Mouse (Mus musculus): ENCODE measurements around the gene Kptn.

Gene Kptn

GRCm38 (mm10) chr7:16160702-16161101 lies 41.0 kb downstream of the Kptn start:
- peak in 1 of 2 experiments; percentile 32 for DNase-seq (ENCODE audit: low spot score in 2 of 2)

DNA sequence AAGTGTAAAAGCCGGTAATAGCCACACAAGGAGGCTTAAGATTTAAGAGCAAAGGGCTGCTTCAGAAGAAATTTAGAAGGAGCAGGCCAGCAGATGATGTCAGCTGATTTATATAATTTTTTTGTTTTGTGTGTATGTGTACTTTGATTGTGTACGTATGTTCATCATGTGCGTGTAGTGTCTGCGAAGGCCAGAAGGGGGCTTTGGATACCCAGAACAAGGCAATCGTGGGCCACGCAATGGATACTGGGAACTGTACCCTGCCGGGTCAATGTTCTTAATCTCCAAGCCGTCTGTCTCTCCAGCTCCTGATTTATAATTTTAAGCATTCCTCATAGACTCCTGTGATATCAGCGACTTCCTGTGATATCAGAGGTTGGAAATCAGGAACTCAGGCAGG lies 41.6 kb downstream of the Kptn start:
- no peak for DNase-seq (ENCODE audit: low spot score in 2 of 2)

- no peak for DNase-seq (ENCODE audit: low spot score in 2 of 2)
These were observed 42.3 kb downstream of the Kptn start for GRCm38 (mm10) chr7:16162036-16162435.

- DNase-seq (ENCODE audit: low spot score in 2 of 2) = no peak
These were observed 52.5 kb downstream of the Kptn start for GRCm38 (mm10) chr7:16172141-16172581.

DNA sequence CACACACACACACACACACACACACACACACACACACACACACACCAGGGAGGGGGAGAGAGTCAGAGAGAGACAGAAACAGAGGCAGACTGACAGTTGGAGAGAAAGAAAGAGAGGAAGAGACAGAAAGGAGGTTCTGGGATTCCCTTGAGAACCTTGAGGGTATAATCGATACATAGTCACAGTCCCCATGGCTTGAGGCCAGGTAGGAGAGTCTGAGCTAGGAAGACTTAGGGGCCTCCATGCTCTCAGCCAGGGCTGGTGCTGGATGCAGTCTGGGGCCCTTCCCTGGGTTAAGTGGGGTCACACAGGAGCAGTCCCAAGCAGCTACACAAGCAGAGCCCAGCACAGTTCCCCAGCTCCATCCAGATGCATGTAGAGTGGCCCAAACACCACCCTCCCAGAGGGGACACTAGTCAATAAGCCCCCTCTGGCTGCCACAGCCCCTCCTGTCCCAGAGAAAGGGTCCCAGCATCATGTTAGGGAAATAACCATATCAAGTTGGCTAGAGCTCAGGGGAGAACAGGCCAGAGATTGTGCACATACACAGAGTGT lies 53.0 kb downstream of the Kptn start:
- no peak for DNase-seq (ENCODE audit: low spot score in 2 of 2)

GRCm38 (mm10) chr7:16173146-16173545 lies 53.5 kb downstream of the Kptn start:
- DNase-seq (ENCODE audit: low spot score in 2 of 2) = no peak

DNA sequence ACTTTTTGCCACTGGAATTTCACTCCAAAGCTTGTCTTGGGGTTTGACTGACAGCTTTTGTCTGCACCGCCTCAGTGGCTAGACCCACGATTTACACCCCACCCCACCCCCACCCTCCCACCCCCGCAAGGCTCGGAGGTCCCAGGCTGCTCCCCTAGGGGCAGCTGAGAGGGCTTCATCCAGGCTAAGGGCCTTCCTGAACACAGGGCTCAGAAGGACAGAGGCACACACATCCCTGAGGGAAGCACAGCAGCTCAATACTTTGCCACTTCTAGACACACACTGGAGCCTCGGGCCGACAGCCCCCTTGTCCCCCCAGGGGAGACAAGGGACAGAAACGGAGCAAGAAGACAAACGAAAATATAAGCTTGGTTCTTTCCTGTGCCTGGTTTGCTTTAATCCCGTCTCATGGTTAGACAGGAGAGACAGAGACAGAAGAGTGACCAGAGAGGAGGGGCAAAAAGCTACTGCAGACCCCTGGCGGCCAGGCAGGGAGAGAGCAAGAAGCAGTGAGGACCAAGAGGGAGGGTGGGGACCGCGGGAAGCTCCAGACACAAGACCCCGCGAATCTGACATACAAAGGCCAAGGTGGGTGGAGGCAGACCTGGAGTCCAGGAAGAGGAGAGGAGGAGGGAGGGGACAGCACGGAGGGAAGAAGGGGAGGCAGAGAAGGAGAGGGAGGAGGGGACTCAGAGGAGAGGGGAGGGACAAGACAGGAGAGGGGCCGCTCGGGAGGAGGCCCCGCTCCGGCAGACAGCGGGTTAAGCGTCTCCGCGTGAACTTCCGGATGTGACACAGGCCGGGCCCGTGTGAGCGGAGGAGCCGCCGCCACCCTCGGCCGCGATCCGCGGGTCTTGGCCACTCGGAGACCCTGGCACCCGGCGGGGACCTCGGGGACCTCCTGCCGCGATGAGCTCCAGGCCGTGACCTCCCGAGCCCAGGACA lies 55.2 kb downstream of the Kptn start, which contains the start of gene Meis3:
Meis3 (plus strand) TSS at position 494 of the 945 bp plus-strand sequence.
- peak in 1 of 2 experiments; percentile 49 for DNase-seq (ENCODE audit: low spot score in 2 of 2)

DNA sequence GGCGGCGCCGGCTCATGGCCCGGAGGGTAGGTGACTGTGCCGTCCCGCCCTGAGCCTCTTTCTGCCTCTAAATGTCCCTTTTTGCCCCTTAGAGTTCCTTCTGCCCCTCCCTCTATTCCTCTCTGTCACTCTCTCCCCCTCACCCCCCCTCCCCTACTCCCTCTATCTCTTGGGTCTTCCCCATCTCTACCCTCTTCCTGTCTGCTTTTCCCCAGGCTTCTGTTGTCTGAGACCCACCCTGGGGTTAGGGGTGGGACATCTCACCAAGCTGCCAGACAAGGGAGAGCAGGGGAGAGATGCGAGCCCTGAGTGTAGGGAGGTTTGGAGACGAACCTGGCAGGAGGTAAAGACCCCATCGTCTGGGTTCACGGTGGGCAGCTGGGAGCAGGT lies 55.8 kb downstream of the Kptn start:
- DNase-seq (ENCODE audit: low spot score in 2 of 2) = no peak
